Mouse (Mus musculus) cerebellum, adult 9-10 months (tissue): ENCODE data around the gene Adam26a.
"Not testable (repeated sequence)": the region's sequence is repeated elsewhere in the genome, so short reads cannot be mapped to it uniquely, and the experiment has no call there.

Source experiments
- DNase-seq: peaks from one replicate; pipeline ENCODE4 v3.0.0; 2022

Gene Adam26a

DNA sequence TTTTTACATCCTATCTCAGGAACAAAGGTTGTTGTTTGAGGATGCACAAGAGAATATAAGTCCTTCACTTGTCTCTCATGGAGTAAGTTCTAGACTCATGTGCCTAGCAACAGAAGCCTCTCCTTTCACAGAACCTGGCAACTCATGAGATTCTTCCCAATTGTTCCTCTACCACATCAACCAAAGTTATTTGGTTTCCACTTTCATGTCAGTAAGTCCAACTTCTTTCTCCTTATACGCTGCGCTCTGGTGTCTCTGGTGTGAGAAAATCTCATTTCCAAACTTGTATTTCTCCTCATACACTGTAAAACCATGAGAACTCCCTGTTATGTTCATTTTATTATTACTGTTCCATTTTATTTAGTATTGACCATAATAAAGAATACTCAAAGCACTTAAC, at the start of gene Adam26a:
Gene Adam26a, minus strand, starts transcription at position 101 of the 400 bp plus-strand sequence.
- not testable (repeated sequence) for DNase-seq

GRCm38 (mm10) chr8:43616046-43616445, 39.5 kb upstream of the Adam26a start:
- DNase-seq: no peak

DNA sequence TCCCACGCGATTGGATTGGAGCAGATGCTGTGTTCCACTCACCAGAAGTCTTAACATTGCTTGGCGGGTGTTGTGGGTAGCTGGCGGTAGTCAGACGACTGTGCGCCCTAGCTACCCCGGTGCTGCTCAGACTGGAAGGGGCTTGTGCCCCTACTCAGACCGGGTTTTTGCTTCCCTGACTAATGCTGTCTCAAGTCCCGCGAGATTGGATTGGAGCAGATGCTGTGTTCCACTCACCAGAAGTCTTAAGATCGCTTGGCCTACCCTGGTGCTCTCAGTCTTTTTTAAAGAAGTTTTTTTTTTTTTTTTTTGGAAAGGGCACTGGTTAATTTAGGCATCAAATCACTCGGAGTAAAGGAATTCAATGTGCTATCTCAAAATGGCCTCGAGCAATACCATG, 27.1 kb upstream of the Adam26a start:
- DNase-seq: not testable (repeated sequence)

- DNase-seq: not testable (repeated sequence)
Observed at GRCm38 (mm10) chr8:43603166-43603565, 26.7 kb upstream of the Adam26a start.

DNA sequence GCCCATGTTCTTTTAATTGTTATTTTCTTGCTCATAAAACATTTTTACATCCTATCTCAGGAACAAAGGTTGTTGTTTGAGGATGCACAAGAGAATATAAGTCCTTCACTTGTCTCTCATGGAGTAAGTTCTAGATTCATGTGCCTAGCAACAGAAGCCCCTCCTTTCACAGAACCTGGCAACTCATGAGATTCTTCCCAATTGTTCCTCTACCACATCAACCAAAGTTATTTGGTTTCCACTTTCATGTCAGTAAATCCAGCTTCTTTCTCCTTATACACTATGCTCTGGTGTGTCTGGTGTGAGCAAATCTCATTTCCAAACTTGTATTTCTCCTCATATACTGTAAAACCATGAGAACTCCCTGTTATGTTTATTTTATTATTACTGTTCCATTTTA, 48.5 kb downstream of the Adam26a start, which contains the start of gene Adam26b:
Gene Adam26b, minus strand, starts transcription at position 101 of the 400 bp plus-strand sequence.
- DNase-seq: not testable (repeated sequence)
